Mouse (Mus musculus) liver, embryonic 14.5 days (tissue): Measurements from ENCODE around the gene Kap.
"Not testable (repeated sequence)": the region's sequence is repeated elsewhere in the genome, so short reads cannot be mapped to it uniquely, and the experiment has no call there.

Experiments
- CTCF ChIP-seq: IDR thresholded peaks from 2 replicates; pipeline ENCODE4 v1.5.1; 2016; ENCODE audit warnings: antibody characterized with exemption, low read depth, control low read depth
- EP300 ChIP-seq: IDR thresholded peaks from 2 replicates; pipeline ENCODE4 v1.6.1; 2016; ENCODE audit warnings: antibody characterized with exemption, low read depth

DNA sequence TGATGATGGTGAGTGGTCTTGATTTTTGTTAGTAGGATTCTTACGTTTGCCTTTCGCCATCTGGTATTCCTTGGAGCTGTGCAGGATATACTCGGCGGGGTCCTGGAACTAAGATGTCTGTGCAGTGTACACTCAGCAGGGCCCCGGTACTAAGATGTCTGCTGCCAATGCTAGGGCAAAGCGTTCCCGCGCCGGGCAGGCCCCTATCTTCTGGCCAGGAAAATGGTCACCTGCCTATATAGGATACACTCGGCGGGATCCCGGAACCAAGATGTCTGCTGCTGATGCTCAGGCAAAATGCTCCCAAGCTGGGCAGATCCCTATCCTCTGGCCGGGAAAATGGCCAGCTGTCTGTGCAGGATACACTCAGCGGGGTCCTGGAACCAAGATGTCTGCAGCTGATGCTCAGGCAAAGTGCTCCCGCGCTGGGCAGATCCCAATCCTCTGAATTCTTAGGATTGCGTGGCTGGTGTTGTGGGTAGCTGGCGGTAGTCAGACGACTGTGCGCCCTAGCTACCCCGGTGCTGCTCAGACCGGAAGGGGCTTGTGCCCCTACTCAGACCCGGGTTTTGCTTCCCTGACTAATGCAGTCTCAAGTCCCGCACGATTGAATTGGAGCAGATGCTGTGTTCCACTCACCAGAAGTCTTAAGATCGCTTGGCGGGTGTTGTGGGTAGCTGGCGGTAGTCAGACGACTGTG, 15.1 kb downstream of the Kap start:
- not testable (repeated sequence) for TF ChIP-seq CTCF, EP300
